Comparison of ENCODE assay signal across 27 mouse cellular contexts in the genomic region with DNA sequence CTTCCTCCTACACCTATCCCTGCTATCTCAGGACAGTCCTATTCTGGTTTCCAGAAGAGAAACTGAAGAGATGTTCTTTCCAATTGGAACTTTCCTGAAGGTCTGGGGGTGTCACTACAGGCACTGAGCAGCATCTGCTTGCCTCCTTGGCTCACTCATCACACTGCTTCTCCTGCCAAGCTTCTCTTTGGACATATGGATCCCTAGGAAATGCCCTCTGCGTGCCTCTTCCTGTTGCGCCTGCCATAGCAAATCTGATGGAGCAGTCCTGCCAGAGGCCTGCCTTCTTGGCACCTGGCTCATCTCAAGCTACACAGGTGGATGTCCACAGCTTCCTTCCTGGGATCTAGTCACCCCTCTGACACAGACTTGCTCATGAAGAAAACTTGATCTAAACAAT.
A peak's percentile ranks its signal among the peaks of the same experiment; 100 is the strongest.
DNase-seq lines count a peak whose midpoint lies in the region; ATAC-seq lines count a peak whose summit lies in the region.
"Had no signal": no experiment of that assay in that cellular context is flagged by ENCODE, and none has a peak within 500 bp of the region (broad histone marks: within the 10 kb centered on the region; RNA-seq: fewer than 3 reads in every experiment).

No protein-coding gene starts in this region.

- H3K9me3 ChIP-seq in hindbrain, embryonic 16.5 days (ENCODE audit: control insufficient read depth, low read length): no peaks in the 10 kb centered on the region
- no peaks in the 10 kb centered on the region for H3K9me3 ChIP-seq in hindbrain, embryonic 11.5 days (ENCODE audit: control insufficient read depth, low read length)
- no peaks in the 10 kb centered on the region for H3K9me3 ChIP-seq in embryonic facial prominence, embryonic 10.5 days
- H3K9me3 ChIP-seq: embryonic facial prominence, embryonic 13.5 days; forebrain, embryonic 13.5 days; heart, embryonic 12.5 days; hindbrain, embryonic 10.5 days; limb, embryonic 12.5 days; midbrain, embryonic 10.5 days had no signal

- H3K36me3 ChIP-seq in hindbrain, embryonic 16.5 days (ENCODE audit: control insufficient read depth, insufficient read depth, low read length): no peaks in the 10 kb centered on the region
- no peaks in the 10 kb centered on the region for H3K36me3 ChIP-seq in hindbrain, embryonic 11.5 days (ENCODE audit: control insufficient read depth, insufficient read depth, low read length)
- H3K36me3 ChIP-seq in embryonic facial prominence, embryonic 10.5 days (replicated peaks): no peaks in the 10 kb centered on the region
- H3K36me3 ChIP-seq: embryonic facial prominence, embryonic 13.5 days; heart, embryonic 12.5 days; hindbrain, embryonic 10.5 days; limb, embryonic 12.5 days; midbrain, embryonic 10.5 days had no signal

- DNase-seq in hindbrain, embryonic 11.5 days (ENCODE audit: low spot score): no peak
- peak; percentile 83 for DNase-seq in cerebellum, adult 9-10 months
- DNase-seq in fat pad, adult 2 months (ENCODE audit: extremely low read depth, low read depth, low spot score): peak; percentile 78
- DNase-seq in thymus, postnatal 10 days (ENCODE audit: low spot score in 2 of 2): no peak
- DNase-seq in thymus, postnatal 4 days: no peak
- no peak for DNase-seq in embryonic facial prominence, embryonic 10.5 days (ENCODE audit: low spot score)
- DNase-seq: adrenal gland, postnatal 10 days; gastrocnemius, postnatal 10 days; heart, adult 18-20 months; heart, postnatal 10 days; kidney, adult 18-20 months; liver, postnatal 0 days; lung, postnatal 10 days; right cerebral cortex, postnatal 14 days; thymus, postnatal 25 days had no signal

- H3K9ac ChIP-seq in hindbrain, embryonic 16.5 days (ENCODE audit: low read depth, low read length): no peak overlapping the region
- no peak overlapping the region for H3K9ac ChIP-seq in hindbrain, embryonic 11.5 days (ENCODE audit: low read depth, low read length)
- H3K9ac ChIP-seq: embryonic facial prominence, embryonic 13.5 days; forebrain, embryonic 13.5 days; heart, embryonic 12.5 days; limb, embryonic 12.5 days; liver, postnatal 0 days had no signal

- H3K27me3 ChIP-seq in hindbrain, embryonic 16.5 days (replicated peaks; ENCODE audit: control insufficient read depth, insufficient read depth, low read length): no peaks in the 10 kb centered on the region
- H3K27me3 ChIP-seq in hindbrain, embryonic 11.5 days (ENCODE audit: control insufficient read depth, insufficient read depth, low read length): no peaks in the 10 kb centered on the region
- H3K27me3 ChIP-seq in embryonic facial prominence, embryonic 10.5 days (replicated peaks; ENCODE audit: low read depth, poor library complexity, severe bottlenecking): no peaks in the 10 kb centered on the region
- H3K27me3 ChIP-seq: embryonic facial prominence, embryonic 13.5 days; forebrain, embryonic 13.5 days; heart, embryonic 12.5 days; limb, embryonic 12.5 days had no signal

- 81% methylated on average over 2 of the region's 2 CpGs for WGBS in hindbrain, embryonic 16.5 days
- 89% methylated on average over 2 of the region's 2 CpGs for WGBS in hindbrain, embryonic 11.5 days
- 92% methylated on average over 2 of the region's 2 CpGs for WGBS in embryonic facial prominence, embryonic 10.5 days

- no peak overlapping the region for H3K4me3 ChIP-seq in hindbrain, embryonic 16.5 days (ENCODE audit: low read length)
- H3K4me3 ChIP-seq in hindbrain, embryonic 11.5 days (ENCODE audit: low read depth, low read length): no peak overlapping the region
- H3K4me3 ChIP-seq in embryonic facial prominence, embryonic 10.5 days: no peak overlapping the region
- H3K4me3 ChIP-seq: embryonic facial prominence, embryonic 13.5 days; erythroblast, embryonic 14.5 days; forebrain, embryonic 13.5 days; heart, embryonic 12.5 days; hindbrain, embryonic 10.5 days; limb, embryonic 12.5 days; midbrain, embryonic 10.5 days had no signal

- H3K4me2 ChIP-seq in hindbrain, embryonic 16.5 days (ENCODE audit: low read length): no peak overlapping the region
- H3K4me2 ChIP-seq in hindbrain, embryonic 11.5 days (replicated peaks; ENCODE audit: low read depth, low read length): no peak overlapping the region
- H3K4me2 ChIP-seq: embryonic facial prominence, embryonic 13.5 days; forebrain, embryonic 13.5 days; heart, embryonic 12.5 days; limb, embryonic 12.5 days; liver, embryonic 11.5 days had no signal

- H3K27ac ChIP-seq in hindbrain, embryonic 16.5 days (ENCODE audit: low read depth, low read length): no peak overlapping the region
- H3K27ac ChIP-seq in hindbrain, embryonic 11.5 days (ENCODE audit: low read depth, low read length): no peak overlapping the region
- no peak overlapping the region for H3K27ac ChIP-seq in embryonic facial prominence, embryonic 10.5 days (replicated peaks)
- H3K27ac ChIP-seq: embryonic facial prominence, embryonic 13.5 days; forebrain, embryonic 13.5 days; hindbrain, embryonic 10.5 days; kidney, postnatal 0 days; limb, embryonic 12.5 days; midbrain, embryonic 10.5 days had no signal

- peak; percentile 63; the same call in 1 of the 2 replicates for ATAC-seq in hindbrain, embryonic 16.5 days
- ATAC-seq in hindbrain, embryonic 11.5 days (ENCODE audit: low FRiP score): no peak
- ATAC-seq in cerebellum, adult (ENCODE audit: insufficient number of reproducible peaks, low FRiP score, low TSS enrichment): peak; percentile 92
- ATAC-seq: forebrain, embryonic 13.5 days; inflammation-experienced regulatory T-cells, adult 6 months; liver, postnatal 0 days had no signal

- H3K4me1 ChIP-seq in hindbrain, embryonic 16.5 days (ENCODE audit: control insufficient read depth, insufficient read depth, low read depth, low read length): no peaks in the 10 kb centered on the region
- H3K4me1 ChIP-seq in hindbrain, embryonic 11.5 days (replicated peaks; ENCODE audit: control insufficient read depth, insufficient read depth, low read length): no peaks in the 10 kb centered on the region
- no peaks in the 10 kb centered on the region for H3K4me1 ChIP-seq in embryonic facial prominence, embryonic 10.5 days
- H3K4me1 ChIP-seq: embryonic facial prominence, embryonic 13.5 days; forebrain, embryonic 13.5 days; heart, embryonic 12.5 days; hindbrain, embryonic 10.5 days; limb, embryonic 12.5 days; midbrain, embryonic 10.5 days had no signal

Comparison
In these comparisons a context has a peak if more than half of its experiments do, and no peak if none do; other contexts are left out.
1. DNase-seq: peak in cerebellum, adult 9-10 months (single experiment) and fat pad, adult 2 months (single experiment); none in hindbrain, embryonic 11.5 days (single experiment), thymus, postnatal 10 days (0 of 2), thymus, postnatal 4 days (single experiment) and embryonic facial prominence, embryonic 10.5 days (single experiment).